Mouse (Mus musculus): ENCODE data around the gene 9430038I01Rik.
"Not testable (repeated sequence)": the region's sequence is repeated elsewhere in the genome, so short reads cannot be mapped to it uniquely, and the experiment has no call there.

9430038I01Rik gene

GRCm38 (mm10) chr7:137410337-137411197, at the start of gene 9430038I01Rik:
9430038I01Rik (minus strand) TSS chr7:137410762.
- DNase-seq (ENCODE audit: low read depth, low spot score), result peak; percentile 94

DNA sequence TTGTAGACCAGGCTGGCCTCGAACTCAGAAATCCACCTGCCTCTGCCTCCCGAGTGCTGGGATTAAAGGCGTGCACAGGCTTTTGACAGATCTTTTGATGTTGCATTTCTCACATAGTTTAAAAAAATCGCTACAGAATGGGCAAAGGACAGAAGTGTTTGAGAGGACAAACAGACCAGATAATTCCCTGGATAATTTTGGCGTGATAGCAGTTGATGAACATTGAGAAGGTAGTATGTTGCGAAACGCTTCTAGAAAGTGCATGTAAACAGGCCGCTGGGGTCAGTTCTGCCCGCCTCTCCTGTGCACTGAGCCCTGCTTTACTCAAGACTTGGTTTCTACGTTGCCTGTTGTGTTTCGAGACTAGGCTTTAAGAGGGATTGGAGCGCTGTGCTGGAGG, 34.8 kb upstream of the 9430038I01Rik start:
- no peak for DNase-seq (ENCODE audit: low read depth, low spot score)

DNA sequence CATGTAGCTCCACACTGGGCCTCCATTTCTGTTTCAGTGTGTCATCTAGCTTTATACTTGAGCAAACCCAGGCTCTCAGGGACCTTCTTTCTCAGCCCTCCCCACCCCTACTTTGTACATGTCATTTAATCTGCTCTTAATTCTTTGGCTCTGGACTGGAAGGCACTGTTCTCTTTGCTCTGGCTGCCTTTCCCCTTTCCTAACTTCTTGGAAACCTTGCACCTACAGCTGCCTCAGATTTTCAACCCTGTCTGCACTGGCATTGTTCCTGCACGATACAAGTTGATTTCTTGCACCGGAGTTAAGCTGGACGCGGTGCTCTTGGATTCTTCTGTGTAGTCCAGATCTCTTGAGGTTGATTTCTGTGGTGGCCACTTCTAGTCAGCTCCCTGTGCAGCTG, 32.4 kb upstream of the 9430038I01Rik start:
- no peak for DNase-seq (ENCODE audit: low read depth, low spot score)

DNA sequence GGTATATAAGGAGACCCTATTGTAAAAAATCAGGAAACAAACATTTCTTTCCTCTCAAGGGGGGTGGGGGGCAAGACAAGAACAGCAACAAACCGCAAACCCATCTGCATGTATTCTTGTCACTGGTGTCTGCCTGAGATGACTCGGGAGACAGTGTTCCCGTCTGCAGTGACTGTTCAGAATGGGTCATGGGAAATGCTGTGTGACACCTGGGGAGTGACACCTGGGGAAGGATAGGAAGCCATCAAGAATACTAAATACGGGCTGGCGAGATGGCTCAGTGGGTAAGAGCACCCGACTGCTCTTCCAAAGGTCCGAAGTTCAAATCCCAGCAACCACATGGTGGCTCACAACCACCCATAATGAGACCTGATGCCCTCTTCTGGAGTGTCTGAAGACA, 28.4 kb upstream of the 9430038I01Rik start:
- not testable (repeated sequence) for DNase-seq (ENCODE audit: low read depth, low spot score)

GRCm38 (mm10) chr7:137438179-137438550, 27.6 kb upstream of the 9430038I01Rik start:
- DNase-seq (ENCODE audit: low read depth, low spot score), result peak; percentile 32

GRCm38 (mm10) chr7:137437440-137438178, 27.0 kb upstream of the 9430038I01Rik start, which contains the start of gene Glrx3:
Glrx3 (plus strand) TSS chr7:137437614.
- DNase-seq (ENCODE audit: low read depth, low spot score), result peak; percentile 94

DNA sequence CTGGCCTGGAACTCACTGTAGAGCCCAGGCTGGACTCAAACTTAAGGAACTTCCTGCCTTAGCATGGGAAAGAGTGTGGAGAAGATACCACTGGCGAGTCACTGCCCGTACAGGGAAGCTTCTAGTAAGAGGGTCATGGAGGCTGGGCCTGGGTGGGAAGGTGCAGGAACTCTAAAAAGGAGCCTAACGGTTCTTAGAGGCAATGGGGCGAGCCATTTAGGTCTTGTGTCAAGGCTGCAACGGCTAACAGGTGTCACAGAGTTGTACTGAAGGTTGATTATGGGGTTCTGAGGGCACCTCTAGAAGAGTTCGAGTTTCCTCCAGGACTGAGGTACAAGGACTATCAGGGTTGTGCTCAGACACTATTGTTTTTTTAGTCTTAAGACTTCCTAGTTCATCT, 26.3 kb upstream of the 9430038I01Rik start:
- no peak for DNase-seq (ENCODE audit: low read depth, low spot score)

DNA sequence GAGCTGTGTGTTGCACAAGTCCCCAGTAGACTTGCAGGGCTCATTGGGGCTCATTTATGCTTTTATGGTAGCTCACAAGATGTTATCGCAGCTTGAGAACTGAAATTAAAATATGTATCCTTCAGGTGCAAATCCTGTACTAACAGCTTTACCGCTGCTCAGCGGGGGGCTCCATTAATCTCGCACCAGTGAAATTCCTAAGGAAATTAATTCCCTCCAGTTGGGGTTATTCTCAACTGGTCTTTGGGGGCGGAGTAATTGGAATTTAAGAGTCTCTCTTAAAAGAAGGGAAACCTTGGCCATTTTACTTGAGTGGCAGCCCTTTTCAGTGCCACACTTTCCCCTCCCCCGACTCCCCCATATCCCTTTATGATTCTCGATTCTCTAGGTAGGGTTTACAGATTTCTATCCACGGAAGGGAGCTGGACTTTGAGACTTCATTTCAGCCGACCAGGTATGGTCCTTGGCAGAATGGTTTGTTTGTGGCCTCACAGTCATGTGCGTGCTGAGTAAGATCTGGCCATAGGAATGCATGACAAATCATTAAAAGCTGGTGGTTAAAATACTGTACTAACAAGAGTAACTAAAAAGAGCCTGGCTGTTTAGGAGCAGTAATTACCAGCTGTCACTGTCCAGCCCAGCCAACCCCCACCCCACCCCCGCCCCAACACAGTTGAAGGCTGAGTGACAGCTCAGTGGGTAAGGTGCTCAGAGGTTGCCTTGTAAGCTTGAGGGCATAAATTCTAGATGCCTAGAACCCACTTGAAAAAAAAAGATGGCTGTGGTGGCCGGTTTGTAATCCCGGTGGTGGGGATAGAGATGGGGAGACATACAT, 21.4 kb upstream of the 9430038I01Rik start:
- peak; percentile 56 for DNase-seq (ENCODE audit: low read depth, low spot score)

- DNase-seq (ENCODE audit: low read depth, low spot score), result peak; percentile 20
These were observed 16.1 kb upstream of the 9430038I01Rik start for GRCm38 (mm10) chr7:137426693-137427092.

- DNase-seq (ENCODE audit: low read depth, low spot score), result no peak
These were observed 10.7 kb upstream of the 9430038I01Rik start for GRCm38 (mm10) chr7:137421236-137421635.

DNA sequence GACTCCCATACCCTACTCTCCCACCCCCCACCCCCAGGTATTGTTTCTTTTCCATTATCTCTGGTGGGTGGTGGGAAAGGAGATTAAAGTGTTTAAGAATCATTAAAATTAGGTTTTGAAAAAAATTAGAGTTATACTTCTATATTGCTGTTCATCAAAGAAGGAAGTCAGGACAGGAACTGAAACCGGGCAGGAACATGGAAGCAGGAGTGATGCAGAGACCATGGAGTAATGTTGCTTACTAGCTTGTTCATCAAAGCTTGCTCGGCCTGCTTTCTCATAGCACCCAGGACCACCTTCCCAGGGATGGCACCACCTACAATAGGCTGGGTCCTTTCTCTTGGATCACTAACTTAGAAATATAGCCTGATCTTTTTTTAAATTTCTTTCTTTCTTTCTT, 10.0 kb upstream of the 9430038I01Rik start:
- no peak for DNase-seq (ENCODE audit: low read depth, low spot score)

GRCm38 (mm10) chr7:137414710-137415109, 4.1 kb upstream of the 9430038I01Rik start:
- no peak for DNase-seq (ENCODE audit: low read depth, low spot score)

DNA sequence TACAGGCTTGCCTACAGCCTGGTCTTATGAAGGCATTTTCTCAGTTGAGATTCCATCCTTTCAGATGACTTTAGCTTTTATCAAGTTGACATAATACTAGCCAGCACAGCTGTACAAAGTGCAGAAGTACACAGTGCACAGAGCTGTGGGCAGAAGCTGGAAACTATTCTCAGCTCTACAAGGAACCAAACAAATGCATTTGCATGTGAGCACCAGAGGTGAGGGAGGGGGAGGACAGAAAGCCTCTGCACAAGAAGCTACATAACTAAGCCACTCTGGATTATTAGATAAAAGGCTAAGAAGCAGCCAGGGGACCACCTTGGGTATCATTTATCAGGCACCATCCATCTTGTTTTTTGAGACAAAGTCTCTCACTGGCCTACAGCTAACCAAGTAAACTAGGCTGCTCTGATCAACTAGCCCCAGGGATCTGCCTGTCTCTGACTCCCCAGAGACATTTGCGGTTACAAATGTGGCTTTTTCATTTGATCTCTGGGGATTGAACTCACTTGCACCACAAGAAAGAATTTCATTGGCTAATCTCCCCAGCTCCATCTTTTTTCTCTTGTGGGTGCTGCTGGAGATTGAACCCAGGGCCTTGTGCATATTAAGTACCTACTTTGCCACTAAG, 3.0 kb downstream of the 9430038I01Rik start:
- no peak for DNase-seq (ENCODE audit: low read depth, low spot score)

DNA sequence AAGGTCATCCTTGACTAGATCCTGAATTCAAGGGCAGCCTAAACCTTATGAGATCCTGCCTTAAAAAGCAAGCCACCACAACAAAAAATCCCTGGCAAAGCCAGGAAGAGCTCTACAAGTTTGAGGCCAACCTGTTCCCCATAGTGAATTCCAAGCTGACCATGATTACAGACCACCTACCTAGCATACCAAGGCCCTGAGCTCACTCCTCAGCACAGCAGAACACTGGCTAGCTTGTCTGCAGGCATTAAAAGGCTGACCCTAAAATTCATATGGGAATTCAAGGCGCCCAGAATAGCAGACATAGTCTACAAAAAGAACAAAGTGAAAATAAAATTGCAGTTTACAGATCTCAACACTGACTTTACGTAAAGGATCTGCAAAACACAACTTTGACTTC, 6.4 kb downstream of the 9430038I01Rik start:
- DNase-seq (ENCODE audit: low read depth, low spot score), result peak; percentile 55

DNA sequence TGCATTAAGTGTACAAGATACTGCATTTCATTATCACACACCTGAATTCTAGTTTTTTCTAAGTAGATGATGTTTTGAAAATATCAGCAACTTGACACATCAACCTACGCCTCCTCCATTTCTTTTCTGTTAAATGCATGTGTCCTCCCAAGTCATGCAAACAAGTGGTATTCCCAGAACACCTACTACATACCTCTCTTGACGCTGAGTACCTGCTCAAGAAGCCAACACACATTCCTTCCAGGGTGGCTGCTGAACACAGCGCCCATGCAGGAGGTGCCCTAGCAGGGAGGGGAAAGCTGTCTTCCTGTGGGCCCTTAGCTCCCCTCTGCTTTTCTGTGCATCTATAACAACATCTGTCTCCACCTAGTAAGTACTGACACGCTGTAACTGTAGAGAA, 11.6 kb downstream of the 9430038I01Rik start:
- no peak for DNase-seq (ENCODE audit: low read depth, low spot score)

DNA sequence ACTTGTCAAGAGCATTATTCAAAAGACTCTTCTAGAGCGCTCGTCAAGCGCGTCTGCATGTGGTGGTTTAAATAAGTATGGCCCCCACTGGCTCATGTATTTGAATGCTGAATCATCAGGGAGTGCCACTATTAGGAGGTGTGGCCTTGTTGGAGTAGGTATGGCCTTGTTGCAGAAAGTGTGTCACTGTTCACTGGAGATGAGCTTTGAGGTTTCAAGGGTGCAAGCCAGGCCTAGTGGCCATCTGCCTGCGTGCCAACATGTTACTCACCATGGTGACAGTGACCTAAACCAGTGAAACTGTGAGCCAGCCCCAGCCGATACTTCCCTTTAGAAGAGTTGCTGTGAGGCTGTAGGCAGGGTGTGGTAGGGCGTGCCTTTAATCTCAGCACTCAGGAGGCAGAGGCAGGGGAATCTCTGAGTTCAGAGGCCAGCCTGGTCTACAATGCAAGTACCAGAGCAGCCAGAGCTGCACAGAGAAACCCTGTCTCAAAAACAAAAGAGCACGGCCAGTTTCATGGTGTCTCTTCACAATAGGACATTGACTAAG, 13.1 kb downstream of the 9430038I01Rik start:
- peak; percentile 4 for DNase-seq (ENCODE audit: low read depth, low spot score)

- DNase-seq (ENCODE audit: low read depth, low spot score), result no peak
These were observed 15.1 kb downstream of the 9430038I01Rik start for GRCm38 (mm10) chr7:137395421-137395820.

- DNase-seq (ENCODE audit: low read depth, low spot score), result no peak
These were observed 22.7 kb downstream of the 9430038I01Rik start for GRCm38 (mm10) chr7:137387863-137388262.

DNA sequence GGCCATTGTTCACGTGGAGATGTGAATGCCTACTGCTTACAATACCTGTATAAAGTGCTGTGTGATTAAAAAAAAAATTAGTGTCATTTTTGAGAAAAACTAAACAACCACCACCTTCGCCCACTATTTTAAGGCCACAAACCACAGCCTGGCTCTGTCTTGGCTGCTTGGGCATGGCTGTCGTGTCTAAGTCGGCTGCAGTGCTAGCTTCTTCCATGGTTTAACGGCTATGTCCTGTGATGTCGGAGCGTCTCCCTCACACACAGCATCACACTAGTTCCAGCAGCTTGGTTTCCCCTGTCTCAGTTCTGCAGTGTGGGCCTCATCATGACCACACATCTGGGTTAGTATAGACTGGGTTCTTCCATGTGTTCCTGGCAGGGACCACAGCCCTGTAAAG, 35.6 kb downstream of the 9430038I01Rik start:
- no peak for DNase-seq (ENCODE audit: low read depth, low spot score)

GRCm38 (mm10) chr7:137371770-137372169, 38.8 kb downstream of the 9430038I01Rik start:
- DNase-seq (ENCODE audit: low read depth, low spot score), result no peak

- no peak for DNase-seq (ENCODE audit: low read depth, low spot score)
These were observed 40.4 kb downstream of the 9430038I01Rik start for GRCm38 (mm10) chr7:137370175-137370574.
